Mouse (Mus musculus) cerebellum, adult 8-10 months (tissue): ENCODE data around the gene Fam169b.
"Not testable (repeated sequence)": the region's sequence is repeated elsewhere in the genome, so short reads cannot be mapped to it uniquely, and the experiment has no call there.

Experiments
- DNase-seq: peaks from one replicate; pipeline ENCODE4 v3.0.0; 2022

Fam169b gene

DNA sequence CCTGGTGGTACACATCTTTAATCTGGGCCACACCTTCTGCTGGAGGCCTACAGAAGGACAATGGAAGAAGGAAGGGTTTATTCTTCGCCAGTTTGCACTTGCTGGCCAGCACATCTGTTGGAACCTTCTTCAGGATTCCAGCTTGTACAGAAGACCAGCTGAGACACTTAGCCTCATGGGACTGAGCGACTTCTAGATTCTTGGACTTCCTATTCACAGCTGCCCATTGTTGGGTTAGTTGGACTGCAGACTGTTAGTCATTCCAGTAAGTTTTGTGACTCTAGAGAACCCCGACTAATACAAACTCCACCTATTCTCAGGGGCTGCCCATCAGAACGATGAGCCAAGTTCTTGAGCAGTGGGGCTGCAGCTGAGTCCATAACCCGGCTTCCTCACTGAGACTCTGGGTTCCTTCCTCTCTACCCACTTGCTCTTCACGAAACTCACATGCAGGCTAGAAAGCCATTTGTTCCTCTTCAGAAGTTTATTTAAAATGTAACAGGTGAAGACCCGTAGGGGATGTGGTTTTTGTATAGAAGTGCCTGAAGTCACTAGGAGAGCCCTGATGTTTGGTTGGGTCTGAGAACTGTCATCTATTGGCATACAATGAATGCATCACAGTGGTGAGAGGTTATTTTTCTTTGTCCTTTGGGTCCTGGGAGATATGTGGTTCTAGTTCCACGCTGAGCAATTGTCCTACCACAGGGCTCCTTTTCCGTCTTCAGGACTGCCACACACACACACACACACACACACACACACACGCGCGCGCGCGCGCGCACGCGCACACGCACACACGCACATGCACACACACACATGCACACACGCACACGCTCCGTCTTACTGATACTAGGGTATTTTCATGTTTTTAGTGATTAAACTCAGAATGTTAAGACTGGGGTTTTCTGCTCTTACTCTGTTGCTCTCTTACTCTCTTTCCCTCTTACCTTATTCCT is 13.2 kb downstream of the Fam169b start:
- DNase-seq: no peak

DNA sequence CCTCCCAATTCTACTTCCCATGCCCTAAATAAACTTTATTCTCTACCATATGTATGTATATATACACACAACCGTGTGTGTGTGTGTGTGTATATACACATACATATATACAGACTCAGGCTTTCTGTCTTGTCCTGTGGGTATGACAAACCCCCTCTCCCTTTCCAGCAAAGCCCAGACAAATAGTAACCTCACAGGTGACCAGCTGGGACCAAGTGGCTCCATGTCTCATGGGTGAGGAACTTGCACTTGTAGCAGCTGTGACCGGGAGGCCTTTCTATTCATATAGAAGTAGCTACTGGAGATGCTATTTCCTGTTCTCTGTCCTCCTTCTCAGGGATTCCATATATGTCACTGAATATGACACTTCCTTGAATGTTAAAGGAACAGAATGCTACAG is 13.9 kb downstream of the Fam169b start:
- no peak for DNase-seq

- DNase-seq: not testable (repeated sequence)
These were observed 14.4 kb downstream of the Fam169b start for GRCm38 (mm10) chr7:68288000-68288399.

- DNase-seq: no peak
These were observed 15.4 kb downstream of the Fam169b start for GRCm38 (mm10) chr7:68289081-68289480.

- no peak for DNase-seq
These were observed 18.0 kb downstream of the Fam169b start for GRCm38 (mm10) chr7:68291603-68292002.

- no peak for DNase-seq
These were observed 20.6 kb downstream of the Fam169b start for GRCm38 (mm10) chr7:68293997-68294789.

- DNase-seq: no peak
These were observed 22.8 kb downstream of the Fam169b start for GRCm38 (mm10) chr7:68296487-68296886.

GRCm38 (mm10) chr7:68298381-68299076 is 24.9 kb downstream of the Fam169b start:
- DNase-seq: no peak

DNA sequence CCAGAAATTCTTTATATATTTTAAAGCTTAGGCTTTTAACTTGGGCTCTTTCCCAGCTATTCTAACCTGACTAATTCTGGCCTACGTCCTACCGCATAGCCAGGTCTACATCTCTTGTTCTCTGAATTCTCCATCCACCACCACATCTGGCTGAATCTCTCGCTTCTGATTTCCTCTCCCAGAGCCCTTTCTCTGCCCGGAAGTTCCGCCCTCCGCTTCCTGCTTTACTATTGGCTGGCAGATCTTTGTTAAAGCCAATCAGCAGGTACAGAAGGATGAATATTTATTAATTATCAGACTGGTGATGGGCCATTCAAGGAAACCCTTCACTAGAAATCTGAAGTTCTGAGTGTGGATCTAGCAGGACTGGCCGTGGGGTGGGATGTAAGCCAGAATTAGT is 27.5 kb downstream of the Fam169b start:
- DNase-seq: no peak

DNA sequence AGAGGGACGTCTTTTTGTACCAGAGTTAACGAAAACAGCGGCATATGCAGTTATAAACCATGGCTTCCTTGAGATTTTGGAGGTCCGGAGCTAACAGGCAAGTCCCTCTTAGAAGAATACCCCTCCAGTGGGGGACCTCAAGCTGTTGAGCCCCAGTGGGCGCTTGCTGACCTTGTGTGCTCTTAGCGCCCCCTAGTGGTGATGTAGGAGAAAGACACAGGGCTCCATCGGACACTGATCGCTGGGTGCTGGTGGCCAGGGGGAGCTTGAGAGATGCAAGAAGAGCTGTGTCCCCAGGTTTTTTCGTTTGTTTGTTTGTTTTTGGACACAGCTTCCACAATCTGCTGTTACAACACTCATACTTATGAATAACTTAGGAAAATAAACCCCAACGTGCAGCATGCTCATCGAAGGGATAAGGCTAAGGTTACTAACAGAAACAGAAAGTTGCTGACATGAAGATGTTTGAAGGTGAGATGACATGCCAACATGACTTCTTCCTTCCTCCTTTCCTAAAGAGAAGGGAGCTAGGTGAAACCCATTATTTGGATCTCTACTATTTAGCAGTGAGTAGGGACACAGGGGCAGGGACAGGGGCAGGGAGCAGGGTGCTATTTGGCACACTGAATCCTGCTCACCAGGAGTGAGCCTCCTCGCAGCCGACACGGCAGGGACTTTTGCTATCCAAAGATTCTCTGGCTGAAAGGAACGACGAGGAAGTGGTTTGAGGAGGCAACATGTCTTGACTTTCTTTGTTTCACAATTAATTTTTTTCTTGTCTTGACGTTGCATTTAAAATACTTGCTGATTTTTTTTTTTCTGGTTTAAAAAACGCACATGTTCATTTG is 29.2 kb downstream of the Fam169b start:
- peak; percentile 63 for DNase-seq

- no peak for DNase-seq
These were observed 30.0 kb downstream of the Fam169b start for GRCm38 (mm10) chr7:68303685-68304084.

DNA sequence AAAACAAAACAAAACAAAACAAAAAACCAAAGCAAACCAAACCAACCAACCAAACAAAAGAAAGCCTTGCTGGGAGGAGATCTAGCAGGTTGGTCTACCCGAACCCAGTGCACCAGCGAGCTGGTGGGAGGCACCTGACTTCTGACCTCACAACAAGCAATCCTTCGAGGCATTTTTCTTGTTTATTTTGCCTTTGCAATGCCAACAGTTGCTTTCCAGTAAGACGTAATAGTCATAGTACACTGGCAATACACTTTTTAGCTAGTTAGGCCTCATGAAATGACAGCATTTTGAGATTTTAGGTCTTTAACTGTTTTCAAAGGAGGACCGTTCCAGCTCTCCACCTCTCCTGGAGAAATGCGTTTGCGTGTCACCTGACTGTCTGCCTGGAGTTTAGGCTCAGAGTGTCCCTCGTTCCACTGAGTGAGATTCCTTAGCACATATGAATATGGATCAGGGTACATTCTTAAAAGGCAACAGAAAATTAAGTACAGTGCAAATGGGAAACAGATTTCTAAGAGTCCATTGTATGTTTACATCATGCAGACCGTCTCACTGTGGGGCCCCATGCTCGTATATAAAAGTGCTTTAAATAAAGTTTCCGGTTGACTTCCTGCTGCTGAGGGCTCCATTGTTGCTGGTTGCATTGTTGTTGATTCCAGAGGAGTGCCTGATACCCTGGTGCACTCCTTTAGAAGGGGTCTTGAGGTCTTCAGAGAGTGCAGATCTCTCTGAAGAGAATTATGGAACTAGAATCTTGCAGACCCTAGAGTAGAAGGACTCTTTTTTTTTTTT is 32.3 kb downstream of the Fam169b start:
- DNase-seq: no peak

GRCm38 (mm10) chr7:68306756-68307155 is 33.1 kb downstream of the Fam169b start:
- DNase-seq: no peak

DNA sequence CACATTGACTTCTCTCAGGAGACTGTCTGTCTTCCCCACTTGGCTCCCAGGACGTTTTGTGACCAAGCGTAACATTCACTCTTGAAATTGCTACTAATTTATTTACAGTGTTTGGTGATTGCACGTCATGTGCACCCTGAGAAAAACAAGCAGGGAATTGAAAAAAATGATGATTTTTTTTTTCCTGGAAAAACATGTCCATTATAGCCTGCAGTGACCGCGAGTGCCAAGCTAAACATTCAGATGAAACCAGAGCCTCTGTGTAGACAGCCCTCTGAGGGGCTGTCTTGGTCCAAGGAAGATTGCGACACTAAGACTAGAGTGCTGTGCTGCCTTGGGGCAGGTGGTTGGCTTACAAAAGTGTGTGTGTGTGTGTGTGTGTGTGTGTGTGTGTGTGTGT is 37.8 kb downstream of the Fam169b start:
- no peak for DNase-seq

DNA sequence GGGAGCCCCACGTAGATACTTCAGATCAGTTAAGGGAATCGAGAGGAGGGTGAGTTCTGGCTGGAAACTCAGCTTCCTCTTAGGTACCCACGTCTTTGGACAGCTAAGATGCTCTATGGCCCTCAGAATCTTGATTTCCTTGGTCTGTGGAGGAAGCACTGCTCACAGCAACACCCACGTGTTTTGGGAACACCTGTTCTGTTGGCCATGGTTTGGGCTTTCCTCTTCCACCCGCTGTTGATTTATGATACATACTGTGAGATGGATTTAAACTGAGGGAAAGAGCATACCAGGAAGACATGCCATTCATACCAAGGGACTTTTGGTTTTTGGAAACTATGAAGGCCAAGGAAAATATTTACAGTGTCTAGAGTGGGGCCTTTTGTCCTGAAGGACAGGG is 38.8 kb downstream of the Fam169b start:
- no peak for DNase-seq

GRCm38 (mm10) chr7:68313038-68313782 is 39.6 kb downstream of the Fam169b start:
- DNase-seq: no peak

DNA sequence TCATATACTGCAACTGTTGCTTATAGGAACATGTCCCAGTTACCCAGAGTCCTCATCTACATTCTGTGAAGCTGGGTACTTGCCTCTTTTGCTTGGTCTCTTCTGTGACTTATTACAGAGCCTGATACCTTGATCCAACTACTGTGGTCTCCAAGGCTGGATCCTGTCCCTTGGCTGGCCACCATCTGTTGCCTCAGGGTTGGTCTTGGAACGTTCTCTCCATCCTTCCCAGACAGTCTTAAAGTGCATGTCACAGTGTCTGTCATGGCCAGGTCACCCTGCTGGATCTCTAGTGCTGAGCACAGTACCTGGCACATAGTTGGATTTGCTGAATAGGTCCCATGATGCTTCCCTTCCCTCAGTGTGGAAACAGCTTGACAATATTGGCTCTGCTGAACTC is 40.6 kb downstream of the Fam169b start:
- no peak for DNase-seq

- no peak for DNase-seq
These were observed 41.4 kb downstream of the Fam169b start for GRCm38 (mm10) chr7:68315068-68315467.

DNA sequence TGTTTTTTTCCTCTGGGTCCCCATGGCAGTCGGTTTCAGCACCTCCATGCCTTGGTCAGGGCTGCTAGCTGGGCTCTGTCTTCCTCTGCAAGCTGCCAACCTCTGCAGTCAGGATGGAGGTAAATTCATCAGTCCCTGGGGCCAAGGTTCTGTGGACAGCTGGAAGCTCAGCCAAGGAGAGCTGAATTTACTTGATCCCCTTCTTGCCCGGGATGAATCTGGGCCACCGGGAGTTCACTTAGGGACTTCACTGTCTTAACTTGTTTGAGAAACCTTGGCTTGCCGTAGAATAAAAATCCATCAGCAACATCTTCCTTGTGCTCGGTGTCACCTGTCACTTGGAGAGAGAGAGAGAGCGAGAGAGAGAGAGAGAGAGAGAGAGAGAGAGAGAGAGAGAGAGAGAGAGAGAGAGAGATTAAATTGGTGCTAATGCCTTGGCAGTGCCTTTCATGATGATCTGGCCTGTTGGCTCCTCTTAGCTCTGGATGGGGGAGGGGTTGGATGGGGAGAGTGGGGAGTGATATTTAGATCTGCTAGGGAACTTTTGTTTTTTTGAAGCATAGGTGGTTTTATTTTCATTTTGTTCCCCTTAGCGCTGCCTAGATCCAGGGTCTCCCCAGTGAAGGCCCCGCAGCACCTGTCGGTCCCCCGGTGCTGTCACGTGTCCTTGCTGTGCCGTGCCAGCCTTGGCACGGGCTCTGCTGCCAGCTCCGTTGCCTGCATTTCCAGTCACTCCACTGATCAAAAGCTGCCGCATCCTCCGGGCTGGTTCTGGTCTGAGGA is 44.6 kb downstream of the Fam169b start:
- peak; percentile 67 for DNase-seq

- no peak for DNase-seq
These were observed 45.3 kb downstream of the Fam169b start for GRCm38 (mm10) chr7:68318979-68319378.
